Mouse (Mus musculus) forebrain, embryonic 10.5 days (tissue): Measurements from ENCODE around the gene Cntnap2. TPM values are rescaled to one million over a fixed set of nuclear protein-coding genes. Genes with fewer than 3 reads are reported as not detected.

ENCODE experiments used
- DNase-seq: peaks from one replicate; pipeline ENCODE4 v3.0.0-alpha.2; 2017; ENCODE audit warnings: low spot score; ENCODE audit errors: extremely low spot score
- H3K27ac ChIP-seq: fragments of 300-500 bp; sonication (generic); 2 replicates; pipeline ENCODE4 v1.5.1; 2016; ENCODE audit warnings: mild to moderate bottlenecking
- H3K27me3 ChIP-seq: fragments of 300-500 bp; sonication (generic); 2 replicates; pipeline ENCODE4 v1.6.1; 2016; ENCODE audit warnings: mild to moderate bottlenecking; ENCODE audit not compliant: poor library complexity, severe bottlenecking
- H3K36me3 ChIP-seq: fragments of 300-500 bp; sonication (generic); replicated peaks from 2 replicates; pipeline ENCODE4 v1.6.1; 2016; ENCODE audit warnings: mild to moderate bottlenecking, moderate library complexity
- H3K4me1 ChIP-seq: fragments of 300-500 bp; sonication (generic); 2 replicates; pipeline ENCODE4 v1.6.1; 2016
- H3K4me3 ChIP-seq: fragments of 300-500 bp; sonication (generic); 2 replicates; pipeline ENCODE4 v1.5.1; 2016; ENCODE audit warnings: mild to moderate bottlenecking, moderate library complexity
- H3K9me3 ChIP-seq: fragments of 300-500 bp; sonication (generic); 2 replicates; pipeline ENCODE4 v1.6.1; 2016; ENCODE audit warnings: mild to moderate bottlenecking, moderate library complexity
- WGBS: fragments of 180-500 bp; shearing (Covaris S2); methylation state at CpG from one replicate; pipeline ENCODE4 v1.1.7; 2016; 5-methylcytosine and 5-hydroxymethylcytosine counted together
- polyA plus RNA-seq: library from polyadenylated mRNA; unstranded; fragments of >200 nt; fragmentation: Nextera tagmentation; extraction: Ambion mirVana; gene quantifications from 2 replicates; pipeline ENCODE4 v1.2.1, GENCODE M21; 2016

Cntnap2 gene
- polyA plus RNA-seq, 1 experiment from 2014 or later: 89.3 TPM

DNA sequence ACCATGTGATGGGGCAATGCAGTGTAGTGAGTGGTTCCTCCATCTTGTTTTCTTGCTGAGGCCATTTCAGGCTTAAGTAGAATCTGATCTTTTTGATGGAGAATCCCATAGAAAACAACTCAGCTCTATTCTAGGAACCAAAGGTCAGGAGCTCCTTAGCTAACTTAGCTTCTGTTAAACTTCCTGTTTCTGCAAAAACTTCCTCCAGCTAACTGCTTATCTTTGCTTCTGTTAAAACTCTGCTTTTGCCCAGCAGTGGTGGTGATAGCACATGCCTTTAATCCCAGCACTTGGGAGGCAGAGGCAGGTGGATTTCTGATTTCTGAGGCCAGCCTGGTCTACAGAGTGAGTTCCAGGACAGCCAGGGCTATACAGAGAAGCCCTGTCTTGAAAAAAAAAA, 2258.1 kb downstream of the Cntnap2 start:
- Histone ChIP-seq H3K27me3 (no peaks in the 10 kb centered on the region), H3K9me3 (no peaks in the 10 kb centered on the region)

GRCm38 (mm10) chr6:47318705-47319104, 2259.5 kb downstream of the Cntnap2 start:
- peak overlapping the region; percentile 18; the same call in 1 of the 2 replicates for H3K4me3 ChIP-seq
- no peaks in the 10 kb centered on the region for H3K27me3 ChIP-seq
- H3K9me3 ChIP-seq: no peaks in the 10 kb centered on the region
- peaks cover 27% of the 10 kb centered on the region for H3K4me1 ChIP-seq
- H3K36me3 ChIP-seq: no peaks in the 10 kb centered on the region
- no peak for DNase-seq
- peak overlapping the region; percentile 74 for H3K27ac ChIP-seq
- 14% methylated on average over 6 of the region's 6 CpGs for WGBS

More for the DNA sequence above, 2258.1 kb downstream of the Cntnap2 start:
- H3K4me1 ChIP-seq: peaks cover 33% of the 10 kb centered on the region
- H3K4me3 ChIP-seq: no peak overlapping the region
- H3K36me3 ChIP-seq: no peaks in the 10 kb centered on the region
- DNase-seq: no peak
- H3K27ac ChIP-seq: no peak overlapping the region

- H3K4me1 ChIP-seq: peaks cover 27% of the 10 kb centered on the region
- H3K9me3 ChIP-seq: no peaks in the 10 kb centered on the region
- peak overlapping the region; percentile 74 for H3K27ac ChIP-seq
- 11% methylated on average over 5 of the region's 5 CpGs for WGBS
- DNase-seq: no peak
- H3K36me3 ChIP-seq: no peaks in the 10 kb centered on the region
- H3K27me3 ChIP-seq: no peaks in the 10 kb centered on the region
- peak overlapping the region; percentile 11; the same call in 1 of the 2 replicates for H3K4me3 ChIP-seq
These were observed 2260.3 kb downstream of the Cntnap2 start for GRCm38 (mm10) chr6:47319309-47319983.

GRCm38 (mm10) chr6:47323169-47323835, 2264.1 kb downstream of the Cntnap2 start:
- Histone ChIP-seq H3K27ac (no peak overlapping the region), H3K36me3 (no peaks in the 10 kb centered on the region), H3K27me3 (no peaks in the 10 kb centered on the region), H3K4me3 (no peak overlapping the region), H3K4me1 (peaks cover 21% of the 10 kb centered on the region), H3K9me3 (no peaks in the 10 kb centered on the region)
- WGBS: 75% methylated on average over 5 of the region's 5 CpGs
- no peak for DNase-seq

DNA sequence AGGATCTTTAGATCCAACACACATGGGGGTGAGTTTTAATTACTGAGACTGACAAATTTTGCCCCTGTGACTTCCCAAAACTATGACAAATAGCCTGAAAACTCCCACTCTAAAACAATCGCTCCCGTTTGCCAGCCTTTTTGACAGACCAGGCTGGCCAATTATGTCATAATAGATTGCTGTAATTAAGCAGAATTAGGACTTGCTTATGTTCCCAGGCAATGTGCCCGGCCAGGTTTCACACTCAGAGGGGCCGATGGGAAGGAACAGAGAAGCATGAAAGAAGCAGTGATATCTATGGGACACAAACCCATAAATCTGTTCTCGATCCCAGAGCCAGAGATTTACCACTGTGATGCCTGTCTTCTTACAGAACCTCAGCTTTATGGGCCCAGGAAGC, 2264.7 kb downstream of the Cntnap2 start:
- DNase-seq: no peak
- no peaks in the 10 kb centered on the region for H3K36me3 ChIP-seq
- peaks cover 17% of the 10 kb centered on the region for H3K4me1 ChIP-seq
- H3K27me3 ChIP-seq: no peaks in the 10 kb centered on the region
- H3K9me3 ChIP-seq: no peaks in the 10 kb centered on the region
- no peak overlapping the region for H3K4me3 ChIP-seq
- H3K27ac ChIP-seq: no peak overlapping the region
- 85% methylated on average over 5 of the region's 5 CpGs for WGBS

DNA sequence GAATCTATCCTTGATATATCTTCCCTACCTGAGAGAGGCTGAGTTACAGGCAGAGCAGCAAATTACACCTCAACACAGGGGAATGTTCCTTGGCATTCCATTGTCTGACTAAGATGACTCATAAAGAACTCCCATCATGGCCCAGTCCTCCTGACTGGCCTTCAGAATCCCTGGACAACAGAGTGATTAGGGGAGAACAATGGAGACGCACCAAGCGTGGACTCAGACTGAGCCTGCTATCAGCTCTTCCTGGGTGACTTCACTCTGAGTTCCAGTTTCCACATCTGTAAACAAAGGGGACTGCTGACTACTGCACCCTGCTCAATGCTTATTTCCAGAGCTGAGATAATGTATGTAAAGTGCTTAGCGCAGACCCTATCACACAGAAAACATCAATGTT, 2269.1 kb downstream of the Cntnap2 start:
- H3K4me3 ChIP-seq: no peak overlapping the region

GRCm38 (mm10) chr6:47329212-47329611, 2270.1 kb downstream of the Cntnap2 start:
- Histone ChIP-seq H3K9me3 (no peaks in the 10 kb centered on the region), H3K4me1 (peaks cover 9% of the 10 kb centered on the region), H3K27ac (no peak overlapping the region), H3K36me3 (no peaks in the 10 kb centered on the region), H3K27me3 (no peaks in the 10 kb centered on the region), H3K4me3 (no peak overlapping the region)
- DNase-seq: no peak
- 63% methylated on average over 4 of the region's 4 CpGs for WGBS

More for the DNA sequence above, 2269.1 kb downstream of the Cntnap2 start:
- H3K4me1 ChIP-seq: peaks cover 9% of the 10 kb centered on the region
- H3K27ac ChIP-seq: no peak overlapping the region
- no peaks in the 10 kb centered on the region for H3K9me3 ChIP-seq
- H3K27me3 ChIP-seq: no peaks in the 10 kb centered on the region
- DNase-seq: no peak
- no peaks in the 10 kb centered on the region for H3K36me3 ChIP-seq
- WGBS: 69% methylated on average over 3 of the region's 3 CpGs

- Histone ChIP-seq H3K4me3 (no peak overlapping the region), H3K36me3 (no peaks in the 10 kb centered on the region), H3K27me3 (no peaks in the 10 kb centered on the region), H3K27ac (no peak overlapping the region), H3K9me3 (no peaks in the 10 kb centered on the region), H3K4me1 (peaks cover 9% of the 10 kb centered on the region)
- no peak for DNase-seq
- 47% methylated on average over 4 of the region's 4 CpGs for WGBS
These were observed 2273.9 kb downstream of the Cntnap2 start for GRCm38 (mm10) chr6:47333016-47333415.

GRCm38 (mm10) chr6:47334377-47334776, 2275.2 kb downstream of the Cntnap2 start:
- Histone ChIP-seq H3K36me3 (no peaks in the 10 kb centered on the region), H3K27ac (no peak overlapping the region), H3K4me1 (peaks cover 7% of the 10 kb centered on the region), H3K9me3 (no peaks in the 10 kb centered on the region), H3K4me3 (no peak overlapping the region), H3K27me3 (no peaks in the 10 kb centered on the region)
- DNase-seq: no peak
- WGBS: 92% methylated on average over 2 of the region's 2 CpGs

GRCm38 (mm10) chr6:47337300-47337699, 2278.1 kb downstream of the Cntnap2 start:
- no peaks in the 10 kb centered on the region for H3K36me3 ChIP-seq
- H3K9me3 ChIP-seq: no peaks in the 10 kb centered on the region
- no peak overlapping the region for H3K4me3 ChIP-seq
- no peak overlapping the region for H3K27ac ChIP-seq
- no peaks in the 10 kb centered on the region for H3K27me3 ChIP-seq
- DNase-seq: no peak
- H3K4me1 ChIP-seq: peaks cover 7% of the 10 kb centered on the region
- WGBS: 89% methylated on average over 4 of the region's 4 CpGs

DNA sequence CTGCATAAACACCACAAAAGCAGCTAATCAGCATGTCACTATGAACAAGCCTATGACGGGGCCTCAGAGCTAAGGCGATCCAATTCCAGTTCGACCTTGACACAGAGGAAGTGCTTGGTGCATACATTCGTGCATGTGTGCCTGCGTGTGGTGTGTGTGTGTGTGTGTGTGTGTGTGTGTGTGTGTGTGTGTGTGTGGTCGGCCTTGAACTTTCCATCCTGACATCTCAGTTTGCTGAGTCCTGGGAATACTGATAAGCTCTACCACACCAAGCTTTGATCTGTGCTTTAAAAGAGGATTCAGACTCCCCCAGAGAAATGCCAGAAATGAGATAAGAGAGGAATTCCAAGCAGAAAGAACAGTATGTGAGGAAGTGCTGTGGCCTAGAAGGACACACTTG, 2279.0 kb downstream of the Cntnap2 start:
- Histone ChIP-seq H3K4me1 (peaks cover 1% of the 10 kb centered on the region), H3K4me3 (no peak overlapping the region), H3K36me3 (no peaks in the 10 kb centered on the region), H3K27ac (no peak overlapping the region), H3K27me3 (no peaks in the 10 kb centered on the region), H3K9me3 (no peaks in the 10 kb centered on the region)
- DNase-seq: no peak
- 78% methylated on average over 6 of the region's 6 CpGs for WGBS

GRCm38 (mm10) chr6:47340813-47341502, 2281.8 kb downstream of the Cntnap2 start:
- Histone ChIP-seq H3K4me1 (no peaks in the 10 kb centered on the region), H3K27ac (no peak overlapping the region), H3K9me3 (no peaks in the 10 kb centered on the region), H3K36me3 (no peaks in the 10 kb centered on the region), H3K4me3 (no peak overlapping the region), H3K27me3 (no peaks in the 10 kb centered on the region)
- no peak for DNase-seq
- 73% methylated on average over 4 of the region's 4 CpGs for WGBS

DNA sequence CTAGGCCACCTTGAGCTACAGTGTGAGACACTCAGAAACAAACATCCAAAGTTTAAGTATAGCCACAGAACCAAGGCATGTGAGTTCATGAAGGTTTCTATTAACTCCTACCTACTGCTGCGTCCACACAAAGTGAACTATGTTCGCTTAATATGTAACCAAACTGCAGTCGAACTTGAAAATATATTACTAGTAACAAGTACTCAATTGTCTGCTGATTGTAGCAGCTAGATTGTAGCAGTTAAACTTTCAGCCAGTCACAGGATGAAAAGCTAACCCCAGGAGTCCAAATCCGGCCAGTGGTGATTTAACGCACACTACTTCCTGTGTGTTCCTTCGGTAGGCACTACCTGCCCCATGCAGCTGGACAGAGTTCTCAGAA, 2282.3 kb downstream of the Cntnap2 start:
- H3K27ac ChIP-seq: no peak overlapping the region
- no peaks in the 10 kb centered on the region for H3K9me3 ChIP-seq
- no peaks in the 10 kb centered on the region for H3K36me3 ChIP-seq
- H3K27me3 ChIP-seq: no peaks in the 10 kb centered on the region
- H3K4me3 ChIP-seq: no peak overlapping the region
- no peak for DNase-seq
- H3K4me1 ChIP-seq: no peaks in the 10 kb centered on the region
- WGBS: 78% methylated on average over 6 of the region's 6 CpGs
